Mouse (Mus musculus) left cerebral cortex, adult 11 months (tissue): ENCODE measurements around the gene Phc2.
A peak's percentile ranks its signal among the peaks of the same experiment; 100 is the strongest.

Experiments used
- DNase-seq: peaks from one replicate; pipeline ENCODE4 v3.0.0; 2022; ENCODE audit warnings: low spot score

The Phc2 gene

DNA sequence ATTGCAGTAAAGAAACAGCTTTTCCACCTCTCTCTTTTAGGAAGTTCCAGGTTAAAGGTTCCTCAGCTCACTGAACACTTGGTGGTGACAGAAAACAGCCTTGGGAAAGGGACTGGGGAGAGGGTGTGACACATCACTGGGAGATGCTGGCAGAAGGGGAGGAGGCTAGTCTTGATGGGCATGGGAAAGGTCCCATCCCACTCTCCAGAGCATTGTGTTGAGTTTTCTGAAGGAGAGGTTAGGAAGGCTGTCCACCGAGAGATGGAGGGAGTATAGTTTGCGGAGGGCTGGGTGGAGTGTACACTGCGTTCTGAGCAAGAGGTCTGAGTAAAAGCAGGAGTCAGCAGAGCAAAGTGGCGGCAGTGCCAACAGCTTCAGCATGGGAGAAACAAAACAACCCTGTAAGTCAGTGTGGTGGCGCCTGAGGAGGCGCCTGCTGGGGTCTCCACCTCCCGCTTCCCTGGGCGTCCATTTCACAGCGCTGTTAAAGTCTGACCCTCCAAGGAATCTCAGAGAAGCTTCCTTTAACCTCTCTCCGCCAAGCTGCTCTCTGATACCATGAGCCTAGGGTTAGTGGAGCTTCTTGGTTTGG is 88.0 kb downstream of the Phc2 start:
- no peak for DNase-seq

DNA sequence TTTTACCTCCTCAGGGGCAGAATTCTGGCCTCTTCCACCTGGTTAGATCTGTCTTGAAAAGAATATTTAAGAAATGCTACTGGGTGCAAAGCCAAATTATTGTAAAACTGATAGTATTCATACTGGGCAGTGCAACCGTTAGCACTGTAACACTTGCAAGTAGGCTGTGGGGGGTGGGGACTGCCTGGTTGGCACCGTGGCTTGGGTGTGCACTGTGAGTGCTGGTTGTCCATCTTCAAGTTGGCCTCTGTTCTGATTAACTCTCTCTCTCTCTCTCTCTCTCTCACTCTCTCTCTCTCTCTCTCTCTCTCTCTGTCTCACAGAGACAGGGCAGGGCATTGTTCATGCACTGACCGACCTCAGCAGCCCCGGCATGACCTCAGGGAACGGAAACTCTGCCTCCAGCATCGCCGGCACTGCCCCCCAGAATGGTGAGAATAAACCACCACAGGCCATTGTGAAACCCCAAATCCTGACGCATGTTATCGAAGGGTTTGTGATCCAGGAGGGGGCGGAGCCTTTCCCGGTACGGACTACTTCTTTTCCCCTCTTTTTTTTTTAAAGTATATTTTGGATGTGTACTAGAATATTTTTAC is 88.6 kb downstream of the Phc2 start:
- DNase-seq, result no peak

GRCm38 (mm10) chr4:128745160-128745559 is 90.7 kb downstream of the Phc2 start:
- DNase-seq, result no peak

DNA sequence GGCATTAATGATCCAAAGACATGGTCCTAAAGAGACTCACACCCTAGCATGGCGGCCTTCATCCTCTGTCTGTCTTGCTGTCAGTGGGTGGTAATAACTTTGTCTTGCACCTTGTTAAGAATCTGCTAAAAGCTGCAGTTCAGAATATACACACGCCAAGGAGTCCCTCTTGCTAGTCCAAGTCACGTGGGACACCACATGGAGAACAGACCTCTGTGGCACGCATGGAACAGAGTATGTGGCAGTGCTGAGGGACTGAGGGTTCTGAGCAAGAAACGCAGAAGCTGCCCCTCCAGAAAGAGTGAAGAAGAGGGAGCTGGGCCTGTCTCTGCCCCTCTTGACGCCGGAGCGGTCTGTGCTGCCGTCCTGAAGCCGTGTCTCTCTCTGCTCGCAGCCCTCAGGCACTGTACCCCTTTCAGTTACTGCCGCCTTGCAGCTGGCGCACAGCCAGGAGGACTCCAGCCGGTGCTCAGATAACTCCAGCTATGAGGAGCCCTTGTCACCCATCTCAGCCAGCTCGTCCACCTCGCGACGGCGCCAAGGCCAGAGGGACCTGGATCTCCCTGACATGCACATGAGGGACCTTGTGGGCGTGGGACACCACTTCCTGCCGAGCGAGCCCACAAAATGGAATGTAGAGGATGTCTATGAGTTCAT is 93.2 kb downstream of the Phc2 start:
- no peak for DNase-seq

GRCm38 (mm10) chr4:128748309-128748708 is 93.8 kb downstream of the Phc2 start:
- DNase-seq, result no peak

DNA sequence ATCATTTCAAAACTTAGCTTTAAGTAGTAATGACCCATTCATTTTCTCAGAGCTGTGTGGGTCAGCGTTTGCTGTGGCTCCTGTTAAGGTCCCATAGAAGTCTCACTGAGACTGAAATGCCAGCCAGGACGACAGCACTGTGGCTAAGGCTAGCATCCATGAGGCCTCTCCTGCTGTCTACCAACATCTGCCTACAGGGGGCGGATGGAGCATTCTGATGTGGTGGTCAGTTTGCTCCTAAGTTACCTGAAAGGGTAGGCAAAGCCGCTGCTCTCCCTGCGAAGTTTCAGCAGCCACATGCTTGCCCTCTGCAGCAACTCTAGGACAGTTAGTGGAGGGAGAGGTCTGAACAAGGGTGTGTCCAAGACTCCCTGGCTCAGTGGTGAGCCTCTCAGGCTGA is 96.5 kb downstream of the Phc2 start:
- DNase-seq, result no peak

- DNase-seq, result no peak
Measured at GRCm38 (mm10) chr4:128752031-128752757, 97.7 kb downstream of the Phc2 start.

GRCm38 (mm10) chr4:128753571-128753970 is 99.1 kb downstream of the Phc2 start:
- DNase-seq, result no peak

DNA sequence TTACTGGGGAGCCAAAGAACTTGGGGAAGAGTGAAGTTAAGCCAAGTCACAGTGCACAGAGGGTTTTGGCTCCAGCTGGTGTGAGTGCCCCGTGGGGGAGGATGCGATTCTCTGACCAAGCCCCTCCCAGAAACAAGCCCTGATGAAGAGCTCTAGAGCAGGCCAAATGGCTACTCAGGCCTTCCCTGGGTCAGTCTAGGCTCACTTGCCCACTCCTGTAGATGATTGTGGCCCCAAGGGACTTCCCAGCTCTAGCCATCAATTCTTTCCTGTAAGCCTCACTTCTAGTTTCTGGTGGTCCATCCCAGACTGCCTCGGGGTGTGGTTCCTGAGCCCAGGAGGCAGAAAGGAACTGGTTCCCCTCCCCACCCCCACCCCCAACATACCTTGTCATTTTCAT is 100.6 kb downstream of the Phc2 start, which contains the start of gene A3galt2:
Gene A3galt2, plus strand, starts transcription at position 301 of the 400 bp plus-strand sequence.
- DNase-seq, result no peak

DNA sequence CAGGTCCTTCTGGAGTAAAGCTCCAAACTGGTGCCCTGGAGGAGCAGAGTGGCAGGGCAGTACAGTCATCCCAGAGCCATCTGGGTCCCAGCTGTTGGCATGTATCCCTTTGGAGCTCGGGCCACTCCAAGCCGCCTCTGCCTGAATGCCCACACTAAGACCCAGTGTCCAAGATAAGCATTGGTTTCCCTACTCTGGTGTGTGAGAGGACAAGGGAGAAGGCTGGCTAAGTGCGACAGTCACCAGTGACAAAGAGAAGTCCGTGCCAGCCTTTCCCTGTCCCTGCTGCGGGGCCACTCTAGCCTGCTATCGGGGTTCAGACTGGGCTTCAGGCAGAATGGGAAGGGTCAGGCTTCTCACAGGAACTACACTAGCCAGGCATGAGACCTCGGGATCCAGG is 101.4 kb downstream of the Phc2 start:
- no peak for DNase-seq

DNA sequence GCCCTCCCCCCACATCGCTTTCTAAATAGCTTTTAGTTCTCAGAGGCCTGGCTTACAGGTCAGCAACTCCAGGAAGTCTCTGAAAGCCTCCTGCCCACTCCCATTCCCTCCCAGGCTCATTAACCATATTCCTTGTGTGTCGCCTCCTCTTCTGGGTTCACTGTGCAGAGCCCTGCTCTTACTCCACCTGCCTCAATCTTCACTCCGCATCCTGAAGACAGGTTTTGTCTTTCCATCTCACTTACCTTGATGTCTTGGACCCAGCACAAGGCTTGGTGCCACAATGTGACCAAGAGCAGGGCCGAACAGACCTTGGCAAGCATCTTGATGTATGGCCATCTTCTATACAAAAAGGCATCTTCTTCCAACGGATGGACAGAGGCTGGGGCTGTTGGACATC is 104.7 kb downstream of the Phc2 start:
- DNase-seq, result no peak

DNA sequence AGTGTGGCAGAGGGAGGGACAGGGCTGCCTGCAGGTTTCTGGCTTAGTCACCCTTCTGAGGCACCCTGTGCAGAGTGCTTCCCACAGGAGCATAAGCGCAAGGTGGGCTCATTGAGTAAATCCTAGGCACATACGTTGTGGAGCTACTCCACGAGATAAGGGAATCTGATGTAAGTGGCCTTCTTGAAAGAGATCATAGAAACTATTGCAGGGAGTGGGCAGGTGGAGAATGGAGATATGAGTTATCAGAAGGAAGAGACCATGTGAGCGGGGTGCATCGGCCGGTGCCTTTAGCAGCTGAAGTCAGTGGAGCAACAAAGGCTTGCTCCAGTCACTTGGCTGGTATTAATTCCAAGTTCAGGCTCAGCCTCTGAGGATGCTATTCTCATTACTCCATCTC is 105.5 kb downstream of the Phc2 start:
- DNase-seq, result no peak

- no peak for DNase-seq
Measured at GRCm38 (mm10) chr4:128766929-128767328, 112.4 kb downstream of the Phc2 start.

- DNase-seq, result no peak
Measured at GRCm38 (mm10) chr4:128768120-128768519, 113.6 kb downstream of the Phc2 start.

GRCm38 (mm10) chr4:128769569-128770355 is 115.3 kb downstream of the Phc2 start:
- DNase-seq, result no peak

DNA sequence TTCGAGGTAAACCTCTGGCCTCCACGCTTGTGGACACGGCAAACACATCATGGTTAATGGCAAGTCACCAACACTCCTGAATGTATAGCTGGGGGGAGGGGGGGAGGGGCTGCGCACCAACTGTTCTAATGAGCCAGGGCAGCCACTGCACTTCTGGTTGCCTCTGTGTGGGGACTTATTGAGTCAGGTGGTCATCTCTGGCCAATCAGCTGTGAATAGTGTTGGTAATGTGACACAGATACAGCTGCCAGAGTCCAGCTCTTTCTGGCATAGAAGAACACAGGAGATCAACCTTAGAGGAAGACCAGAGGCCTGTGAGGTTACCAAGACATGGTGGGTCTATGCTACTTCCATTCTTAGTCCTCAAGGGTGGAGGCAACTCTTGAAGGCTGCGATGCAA is 116.2 kb downstream of the Phc2 start:
- no peak for DNase-seq

DNA sequence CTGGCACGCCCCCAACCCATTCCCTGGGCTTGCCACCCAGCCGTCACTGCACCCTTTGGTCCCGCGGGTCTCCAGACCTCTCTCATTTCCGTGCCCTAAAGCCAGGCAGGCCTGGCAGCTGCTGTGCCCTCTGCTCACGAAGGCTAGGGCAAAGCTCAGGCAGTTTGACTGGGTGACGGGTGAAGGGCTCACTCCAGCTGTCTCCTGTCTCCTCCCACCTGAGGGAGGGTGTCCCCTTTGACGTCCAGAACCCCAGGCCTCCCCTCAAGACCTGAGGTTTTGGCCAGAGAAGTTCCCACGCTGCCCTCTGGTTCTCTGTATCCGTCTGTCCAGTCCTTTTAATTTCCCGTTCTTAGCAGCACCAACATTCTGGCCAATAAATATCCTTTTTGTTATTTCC is 119.3 kb downstream of the Phc2 start:
- no peak for DNase-seq

- peak; percentile 43 for DNase-seq
Measured at GRCm38 (mm10) chr4:128774467-128774866, 120.0 kb downstream of the Phc2 start.

GRCm38 (mm10) chr4:128776568-128777289 is 122.2 kb downstream of the Phc2 start:
- peak; percentile 55 for DNase-seq

DNA sequence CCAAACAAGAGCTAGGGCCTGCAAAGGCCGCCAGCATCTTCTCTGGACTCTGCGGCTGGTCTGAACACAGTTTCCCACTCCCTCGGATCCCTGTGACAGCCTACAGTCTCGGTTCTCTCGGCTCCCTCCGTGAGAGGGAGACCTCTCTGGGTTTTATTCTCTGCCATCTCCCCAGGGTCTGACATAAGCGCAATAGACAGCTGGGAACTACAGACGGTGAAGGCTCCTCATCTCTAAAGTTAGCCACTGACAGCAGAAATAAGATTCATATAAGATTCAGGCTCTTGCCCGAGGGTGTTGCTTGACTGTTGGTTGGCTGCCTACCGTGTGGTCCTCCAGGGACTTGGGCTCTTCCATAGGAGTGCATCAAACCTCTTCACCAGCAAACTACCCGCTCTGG is 123.1 kb downstream of the Phc2 start:
- DNase-seq, result no peak

DNA sequence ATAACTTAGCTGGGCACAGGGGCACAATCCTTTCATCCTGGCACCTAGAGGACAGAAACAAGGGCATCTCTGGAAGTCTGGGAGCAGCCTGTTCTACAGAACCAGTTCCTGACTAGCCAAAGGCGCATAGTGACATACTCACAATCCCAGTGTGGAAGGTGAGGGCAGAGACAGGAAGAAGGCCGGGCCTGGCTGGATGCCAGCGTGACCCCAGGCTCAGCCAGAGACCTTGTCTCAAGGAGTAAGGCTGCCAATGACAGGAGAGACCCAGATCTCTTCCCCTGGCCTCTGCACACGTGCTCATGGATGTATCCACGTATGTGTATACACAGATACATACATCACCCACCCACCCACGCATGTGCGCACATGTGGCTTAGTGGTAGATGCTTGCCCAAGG is 127.5 kb downstream of the Phc2 start:
- no peak for DNase-seq

GRCm38 (mm10) chr4:128782645-128783044 is 128.1 kb downstream of the Phc2 start:
- DNase-seq, result no peak
